Comparison of ENCODE assay signal across 10 mouse cellular contexts in the genomic region with DNA sequence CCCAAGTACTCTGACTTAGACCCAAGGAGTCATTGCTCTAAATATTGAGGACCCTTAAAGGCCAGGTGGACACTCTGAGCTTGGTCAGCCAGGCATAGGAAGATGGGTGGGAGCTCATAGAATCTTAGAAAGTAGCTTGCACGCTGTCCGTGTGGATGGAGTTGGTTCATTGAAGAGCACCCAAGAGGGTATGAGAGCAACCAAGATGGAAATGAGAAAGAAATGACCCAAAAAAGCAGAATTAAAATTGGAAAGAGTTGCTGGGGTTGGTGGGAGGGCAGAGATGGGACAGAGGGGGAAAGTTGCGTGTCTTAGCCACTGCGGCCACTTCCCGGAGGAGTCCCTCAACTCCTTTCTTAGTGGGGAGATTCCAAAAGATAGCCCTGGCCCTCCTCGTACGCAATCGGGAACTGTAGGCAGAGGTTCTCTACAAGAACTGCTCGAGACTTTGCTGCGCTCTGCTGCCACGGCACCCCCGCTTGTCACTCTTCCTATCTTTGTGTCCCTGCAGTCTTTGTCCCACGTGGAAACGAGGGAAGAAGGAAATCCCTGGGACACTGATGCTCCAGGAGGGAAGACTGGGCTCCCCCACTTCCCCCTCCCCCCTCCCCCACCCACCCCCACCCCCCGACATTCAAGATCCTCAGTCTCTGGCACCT. TPM values are rescaled to one million over a fixed set of nuclear protein-coding genes. Genes with fewer than 3 reads are reported as not detected.
DNase-seq lines count a peak whose midpoint lies in the region; ATAC-seq lines count a peak whose summit lies in the region.
"Had no signal": no experiment of that assay in that cellular context is flagged by ENCODE, and none has a peak within 500 bp of the region (broad histone marks: within the 10 kb centered on the region; RNA-seq: fewer than 3 reads in every experiment).

No protein-coding gene starts in this region.

- no peak overlapping the region for H3K9ac ChIP-seq in kidney, embryonic 15.5 days
- peak overlapping the region; percentile 38; the same call in 1 of the 2 replicates for H3K9ac ChIP-seq in embryonic facial prominence, embryonic 14.5 days (ENCODE audit: low read depth, low read length)
- H3K9ac ChIP-seq in neural tube, embryonic 13.5 days = peak overlapping the region; percentile 55; the same call in 1 of the 2 replicates

- peak; percentile 59 for ATAC-seq in kidney, embryonic 15.5 days (replicated peaks; ENCODE audit: low FRiP score)
- ATAC-seq in embryonic facial prominence, embryonic 14.5 days (ENCODE audit: low read depth) = peak; percentile 31; the same call in 1 of the 2 replicates
- ATAC-seq in neural tube, embryonic 13.5 days (ENCODE audit: low read depth) = peak; percentile 65

- DNase-seq in kidney, adult 9 months = no peak
- DNase-seq in embryonic facial prominence, embryonic 14.5 days (ENCODE audit: low spot score) = no peak
- DNase-seq in limb, embryonic 10.5 days (ENCODE audit: low spot score) = peak; percentile 42
- DNase-seq in urinary bladder, postnatal 25 days (ENCODE audit: low spot score) = no peak
- DNase-seq in cerebellum, postnatal 14 days = no peak
- DNase-seq in thymus, postnatal 0 days (ENCODE audit: low spot score) = no peak
- DNase-seq: heart, adult 18-20 months had no signal

- H3K9me3 ChIP-seq in kidney, embryonic 15.5 days (replicated peaks) = no peaks in the 10 kb centered on the region
- H3K9me3 ChIP-seq in embryonic facial prominence, embryonic 14.5 days (ENCODE audit: control insufficient read depth, low read length) = no peaks in the 10 kb centered on the region
- H3K9me3 ChIP-seq in limb, embryonic 10.5 days (replicated peaks) = no peaks in the 10 kb centered on the region
- H3K9me3 ChIP-seq in neural tube, embryonic 13.5 days = no peaks in the 10 kb centered on the region
- H3K9me3 ChIP-seq: G1E had no signal

- no peaks in the 10 kb centered on the region for H3K36me3 ChIP-seq in kidney, embryonic 15.5 days
- no peaks in the 10 kb centered on the region for H3K36me3 ChIP-seq in embryonic facial prominence, embryonic 14.5 days (ENCODE audit: control insufficient read depth, insufficient read depth, low read length)
- H3K36me3 ChIP-seq in limb, embryonic 10.5 days = no peaks in the 10 kb centered on the region
- H3K36me3 ChIP-seq in neural tube, embryonic 13.5 days = no peaks in the 10 kb centered on the region
- H3K36me3 ChIP-seq: G1E had no signal

- peak overlapping the region; percentile 51 for H3K4me3 ChIP-seq in kidney, embryonic 15.5 days (replicated peaks)
- peak overlapping the region; percentile 52 for H3K4me3 ChIP-seq in embryonic facial prominence, embryonic 14.5 days (ENCODE audit: low read depth, low read length)
- peak overlapping the region; percentile 58 for H3K4me3 ChIP-seq in limb, embryonic 10.5 days
- peak overlapping the region; percentile 50 for H3K4me3 ChIP-seq in neural tube, embryonic 13.5 days

- under 1% methylated on average over 14 of the region's 15 CpGs for WGBS in kidney, embryonic 15.5 days
- WGBS in embryonic facial prominence, embryonic 14.5 days = 2% methylated on average over 11 of the region's 15 CpGs
- 2% methylated on average over 14 of the region's 15 CpGs for WGBS in limb, embryonic 10.5 days
- under 1% methylated on average over 14 of the region's 15 CpGs for WGBS in neural tube, embryonic 13.5 days

- H3K4me2 ChIP-seq in kidney, embryonic 15.5 days = peak overlapping the region; percentile 87
- H3K4me2 ChIP-seq in embryonic facial prominence, embryonic 14.5 days (ENCODE audit: low read depth, low read length) = peak overlapping the region; percentile 93
- H3K4me2 ChIP-seq in neural tube, embryonic 13.5 days = peak overlapping the region; percentile 95

- H3K4me1 ChIP-seq in kidney, embryonic 15.5 days = peaks cover 15% of the 10 kb centered on the region
- H3K4me1 ChIP-seq in embryonic facial prominence, embryonic 14.5 days (ENCODE audit: control insufficient read depth, insufficient read depth, low read length) = peaks cover 8% of the 10 kb centered on the region; the same call in 1 of the 2 replicates
- peaks cover 17% of the 10 kb centered on the region for H3K4me1 ChIP-seq in limb, embryonic 10.5 days
- peaks cover 21% of the 10 kb centered on the region for H3K4me1 ChIP-seq in neural tube, embryonic 13.5 days (replicated peaks)

- H3K27me3 ChIP-seq in kidney, embryonic 15.5 days = peaks cover 85% of the 10 kb centered on the region
- peaks cover 80% of the 10 kb centered on the region for H3K27me3 ChIP-seq in embryonic facial prominence, embryonic 14.5 days (replicated peaks; ENCODE audit: control insufficient read depth, insufficient read depth, low read length)
- H3K27me3 ChIP-seq in limb, embryonic 10.5 days (ENCODE audit: low read depth, poor library complexity, severe bottlenecking) = peaks cover 81% of the 10 kb centered on the region
- H3K27me3 ChIP-seq in neural tube, embryonic 13.5 days = peaks cover 82% of the 10 kb centered on the region

- H3K27ac ChIP-seq in kidney, embryonic 15.5 days = no peak overlapping the region
- H3K27ac ChIP-seq in embryonic facial prominence, embryonic 14.5 days (replicated peaks; ENCODE audit: low read depth, low read length) = no peak overlapping the region
- H3K27ac ChIP-seq in limb, embryonic 10.5 days = 0 out of 2 replicates have a peak overlapping the region, but pooled peaks have one; percentile 25
- no peak overlapping the region for H3K27ac ChIP-seq in neural tube, embryonic 13.5 days (replicated peaks)

RNA-seq across cellular contexts. Expression of gene Vgll2, which starts 0.4 kb away (rescaled TPM):
- polyA plus RNA-seq in kidney, embryonic 15.5 days (2015; fragmentation: Nextera tagmentation; extraction: Ambion mirVana) = 1.9 and 2.8 TPM in 2 replicates
- 53.2 and 53.3 TPM in 2 replicates for polyA plus RNA-seq in embryonic facial prominence, embryonic 14.5 days (2014; fragmentation: Nextera tagmentation; extraction: Ambion mirVana)
- polyA plus RNA-seq in limb, embryonic 10.5 days (2016; fragmentation: Nextera tagmentation; extraction: Ambion mirVana) = 1.2 and 4.2 TPM in 2 replicates
- polyA plus RNA-seq in neural tube, embryonic 13.5 days (2015; fragmentation: Nextera tagmentation; extraction: Ambion mirVana) = 1.8 and 4.7 TPM in 2 replicates
- polyA plus RNA-seq in thymus, postnatal 0 days (2015; fragmentation: Nextera tagmentation; extraction: Ambion mirVana) = 0.19 and 0.40 TPM in 2 replicates
- polyA plus RNA-seq: G1E had no signal
